ENCODE assay signal across 24 mouse cellular contexts in genomic region chr9:70086091-70086490, GRCm38 (mm10). TPM values are rescaled to one million over a fixed set of nuclear protein-coding genes. Genes with fewer than 3 reads are reported as not detected.
A peak's percentile ranks its signal among the peaks of the same experiment; 100 is the strongest.
DNase-seq lines count a peak whose midpoint lies in the region; ATAC-seq lines count a peak whose summit lies in the region.
"Had no signal": no experiment of that assay in that cellular context is flagged by ENCODE, and none has a peak within 500 bp of the region (broad histone marks: within the 10 kb centered on the region; RNA-seq: fewer than 3 reads in every experiment).

No protein-coding gene starts in this region.

- no peak overlapping the region for H3K27ac ChIP-seq in kidney, embryonic 14.5 days (ENCODE audit: low read depth, low read length)
- H3K27ac ChIP-seq in neural tube, embryonic 11.5 days (ENCODE audit: low read depth, low read length): no peak overlapping the region
- H3K27ac ChIP-seq: embryonic facial prominence, embryonic 12.5 days; hindbrain, embryonic 14.5 days; layer of hippocampus, adult 2 months; midbrain, embryonic 12.5 days; neural tube, embryonic 12.5 days had no signal

- no peaks in the 10 kb centered on the region for H3K36me3 ChIP-seq in kidney, embryonic 14.5 days (ENCODE audit: control insufficient read depth, insufficient read depth, low read length)
- no peaks in the 10 kb centered on the region for H3K36me3 ChIP-seq in neural tube, embryonic 11.5 days (ENCODE audit: control insufficient read depth, insufficient read depth, low read length)
- H3K36me3 ChIP-seq: embryonic facial prominence, embryonic 12.5 days; midbrain, embryonic 12.5 days; neural tube, embryonic 12.5 days had no signal

- no peak overlapping the region for H3K9ac ChIP-seq in kidney, embryonic 14.5 days (ENCODE audit: low read depth, low read length)
- H3K9ac ChIP-seq in neural tube, embryonic 11.5 days (ENCODE audit: low read length): no peak overlapping the region
- H3K9ac ChIP-seq: embryonic facial prominence, embryonic 12.5 days; forebrain, postnatal 0 days; hindbrain, embryonic 14.5 days; midbrain, embryonic 12.5 days; neural tube, embryonic 12.5 days had no signal

- 9% methylated on average over 6 of the region's 6 CpGs for WGBS in kidney, embryonic 14.5 days
- WGBS in neural tube, embryonic 11.5 days: 54% methylated on average over 6 of the region's 6 CpGs

- 0 out of 2 replicates have a peak, but pooled peaks cover 12% of the 10 kb centered on the region for H3K4me1 ChIP-seq in kidney, embryonic 14.5 days (ENCODE audit: control insufficient read depth, insufficient read depth, low read length)
- H3K4me1 ChIP-seq in neural tube, embryonic 11.5 days (ENCODE audit: control insufficient read depth, insufficient read depth, low read length): no peaks in the 10 kb centered on the region
- H3K4me1 ChIP-seq: midbrain, embryonic 12.5 days; neural tube, embryonic 12.5 days had no signal

- H3K9me3 ChIP-seq in kidney, embryonic 14.5 days (ENCODE audit: control insufficient read depth, low read length): no peaks in the 10 kb centered on the region
- no peaks in the 10 kb centered on the region for H3K9me3 ChIP-seq in neural tube, embryonic 11.5 days (ENCODE audit: control insufficient read depth, low read length)
- H3K9me3 ChIP-seq: embryonic facial prominence, embryonic 12.5 days; midbrain, embryonic 12.5 days; neural tube, embryonic 12.5 days had no signal

- H3K27me3 ChIP-seq in kidney, embryonic 14.5 days (ENCODE audit: control insufficient read depth, insufficient read depth, low read length): no peaks in the 10 kb centered on the region
- no peaks in the 10 kb centered on the region for H3K27me3 ChIP-seq in neural tube, embryonic 11.5 days (ENCODE audit: control insufficient read depth, insufficient read depth, low read length)
- H3K27me3 ChIP-seq: embryonic facial prominence, embryonic 12.5 days; midbrain, embryonic 12.5 days; neural tube, embryonic 12.5 days had no signal

- no peak overlapping the region for H3K4me2 ChIP-seq in kidney, embryonic 14.5 days (replicated peaks; ENCODE audit: low read depth, low read length)
- H3K4me2 ChIP-seq in neural tube, embryonic 11.5 days (ENCODE audit: low read depth): no peak overlapping the region
- H3K4me2 ChIP-seq: embryonic facial prominence, embryonic 12.5 days; hindbrain, embryonic 14.5 days; midbrain, embryonic 12.5 days; neural tube, embryonic 12.5 days had no signal

- ATAC-seq in kidney, embryonic 14.5 days (ENCODE audit: low FRiP score, low TSS enrichment): peak; percentile 42; the same call in 1 of the 2 replicates
- ATAC-seq in neural tube, embryonic 11.5 days (ENCODE audit: insufficient read depth, low FRiP score, low TSS enrichment): no peak
- ATAC-seq: forebrain, postnatal 0 days; lung, postnatal 0 days had no signal

- DNase-seq in kidney, adult 18-20 months: no peak
- peak; percentile 26 for DNase-seq in neural tube, embryonic 11.5 days (ENCODE audit: low spot score)
- DNase-seq in neural tube, embryonic 10.5 days (ENCODE audit: extremely low spot score, low spot score): no peak
- peak; percentile 54 for DNase-seq in embryo, embryonic 10 days (ENCODE audit: low spot score)
- DNase-seq in yolk sac, embryonic 10.5 days (ENCODE audit: low spot score): peak; percentile 7
- no peak for DNase-seq in MN1 (ENCODE audit: low spot score)
- DNase-seq: adrenal gland, postnatal 25 days; cerebellum, adult 9-10 months; forebrain, postnatal 0 days; gastrocnemius, postnatal 14 days; kidney, postnatal 10 days; right cerebral cortex, postnatal 4 days; thymus, adult 18-20 months; thymus, postnatal 4 days had no signal

- H3K4me3 ChIP-seq in kidney, embryonic 14.5 days (ENCODE audit: low read length): no peak overlapping the region
- H3K4me3 ChIP-seq in neural tube, embryonic 11.5 days (ENCODE audit: low read depth, low read length): no peak overlapping the region
- H3K4me3 ChIP-seq: embryonic facial prominence, embryonic 12.5 days; layer of hippocampus, adult 2 months; midbrain, embryonic 12.5 days; neural tube, embryonic 12.5 days had no signal

RNA-seq across cellular contexts. Expression of gene Gcnt3, which starts 48.2 kb away (rescaled TPM):
- 1.3 and 1.5 TPM in 2 replicates for polyA plus RNA-seq in kidney, embryonic 14.5 days (2014; fragmentation: Nextera tagmentation; extraction: Ambion mirVana)
- polyA plus RNA-seq in neural tube, embryonic 11.5 days (2014; fragmentation: Nextera tagmentation; extraction: Ambion mirVana): not detected in 2 replicates
- polyA plus RNA-seq: embryonic facial prominence, embryonic 12.5 days; forebrain, embryonic 11.5 days; forebrain, postnatal 0 days; heart, embryonic 14.5 days; hindbrain, embryonic 14.5 days; limb, embryonic 11.5 days; lung, postnatal 0 days; midbrain, embryonic 12.5 days; neural tube, embryonic 12.5 days had no signal

RNA-seq across cellular contexts. Expression of gene Fam81a, which starts 56.3 kb away (rescaled TPM):
- polyA plus RNA-seq in kidney, embryonic 14.5 days (2014; fragmentation: Nextera tagmentation; extraction: Ambion mirVana): 10.9 and 13.0 TPM in 2 replicates
- 2.3 and 2.4 TPM in 2 replicates for polyA plus RNA-seq in neural tube, embryonic 11.5 days (2014; fragmentation: Nextera tagmentation; extraction: Ambion mirVana)

Comparison
In these comparisons a context has a peak if more than half of its experiments do, and no peak if none do; other contexts are left out.
1. DNase-seq: peak in neural tube, embryonic 11.5 days (single experiment), embryo, embryonic 10 days (single experiment) and yolk sac, embryonic 10.5 days (single experiment); none in kidney, adult 18-20 months (single experiment), neural tube, embryonic 10.5 days (single experiment) and MN1 (single experiment).